Mouse (Mus musculus): ENCODE data around the gene Slc1a7.

DNA sequence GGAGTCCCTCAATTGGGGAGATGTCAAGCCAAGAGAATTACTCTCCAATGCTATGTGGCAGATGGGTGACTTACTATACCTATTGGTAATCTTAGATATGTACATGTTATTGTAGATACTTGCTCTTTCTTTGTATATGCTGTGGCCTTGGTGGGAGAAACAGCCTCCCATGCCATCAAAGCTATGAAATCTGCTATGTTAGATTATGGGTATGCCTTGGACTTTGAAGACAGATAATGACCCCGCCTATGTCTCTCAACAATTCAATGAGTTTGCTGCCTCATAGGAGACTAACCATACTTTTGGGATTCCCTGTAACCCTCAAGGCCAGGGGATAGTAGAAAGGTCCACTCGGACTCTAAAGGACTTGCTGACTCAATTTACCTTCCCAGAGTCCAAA lies 39.9 kb upstream of the Slc1a7 start:
- TF ChIP-seq POLR2A (IDR thresholded peaks at IDR 0.05; ENCODE audit: insufficient read depth, low read depth, low read length) (no peak), CTCF (IDR thresholded peaks at IDR 0.05) (no peak)
